Mouse (Mus musculus): ENCODE results near the gene Cnmd. TPM values are rescaled to one million over a fixed set of nuclear protein-coding genes. Genes with fewer than 3 reads are reported as not detected.

Gene Cnmd
- total and polyA plus RNA-seq, 3 experiments: not detected

DNA sequence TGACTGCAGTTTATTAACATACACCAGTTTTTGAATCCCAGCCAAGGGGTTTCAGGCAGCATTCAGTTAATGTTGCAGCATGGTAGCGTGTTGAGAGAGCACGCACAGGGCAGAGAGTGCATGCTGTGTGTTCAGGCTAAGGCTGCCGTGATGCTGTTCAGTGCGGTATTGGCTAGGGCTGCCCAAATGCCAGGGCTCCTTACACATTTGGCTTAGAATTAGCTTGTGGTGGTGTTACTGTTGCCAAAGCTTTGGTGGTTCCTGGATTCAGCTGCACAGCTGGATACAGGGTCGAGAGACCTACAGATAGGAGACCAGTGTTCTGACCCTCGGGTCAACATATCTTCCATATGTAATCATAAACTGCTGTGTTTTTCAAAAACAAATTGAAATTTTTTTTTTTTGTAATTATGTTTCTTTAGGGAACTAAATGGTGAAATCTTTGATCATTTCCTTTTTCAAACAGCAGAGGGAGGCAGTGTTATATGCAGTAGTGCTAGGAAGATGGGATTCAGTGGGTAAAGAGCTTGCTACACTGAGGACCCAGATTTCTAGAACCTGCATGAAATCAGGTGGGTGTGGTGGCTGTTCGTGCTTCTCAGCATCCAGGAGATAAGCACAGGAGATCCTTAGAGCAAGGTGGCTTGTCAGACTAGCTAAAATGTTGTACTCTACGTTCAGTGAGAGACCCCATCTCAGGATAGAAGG is 44.7 kb downstream of the Cnmd start:
- Histone ChIP-seq H3K79me2 (replicated peaks; ENCODE audit: control insufficient read depth, extremely low read depth, insufficient read depth, poor library complexity, severe bottlenecking) (no peaks in the 10 kb centered on the region; the same call in 1 of the 2 replicates), H3K9me3 (replicated peaks; ENCODE audit: low read length) (no peaks in the 10 kb centered on the region), H3K36me3 (replicated peaks in 1 of 2; ENCODE audit: control insufficient read depth in 1 of 2, insufficient read depth in 1 of 2, low read length in 1 of 2) (peaks cover 40 to 72% of the 10 kb centered on the region in 2 experiments), H3K4me2 (ENCODE audit: insufficient read depth, low read depth, poor library complexity, severe bottlenecking) (no peak overlapping the region), H3K27me3 (replicated peaks) (no peaks in the 10 kb centered on the region), H3K27ac (ENCODE audit: insufficient read depth, low read depth) (no peak overlapping the region), H3K4me1 (ENCODE audit: control insufficient read depth in 1 of 2, insufficient read depth in 2 of 2) (peaks cover 4 to 28% of the 10 kb centered on the region in 2 experiments; a peak in 3 of 4 replicates), H3K4me3 (replicated peaks in 1 of 3; ENCODE audit: low read depth in 2 of 3, low read length in 2 of 3, poor library complexity in 1 of 3) (no peak overlapping the region), H3K9ac (ENCODE audit: insufficient read depth, low read depth) (no peak overlapping the region)
- dilution Hi-C loops (cut with MboI; ENCODE audit: extremely low pct_ligation_motif_present, extremely low pct_unique_long_range_greater_than_20kb, low sequenced_read_pairs): no loop called here
- DNase-seq (ENCODE audit: extremely low read depth): peak; percentile 21
- TF ChIP-seq CTCF (conservative IDR thresholded peaks at IDR 0.05 in 1 of 2, IDR thresholded peaks at IDR 0.05 in 1 of 2; ENCODE audit: low read depth in 2 of 2, low read length in 2 of 2): peak; percentile 12 to 61; a peak in 2 of 4 replicates
- no peak for TF ChIP-seq E2F4 (IDR thresholded peaks at IDR 0.05; ENCODE audit: insufficient replicate concordance, low read depth, low read length)
- no peak for TF ChIP-seq JUND (conservative IDR thresholded peaks at IDR 0.05; ENCODE audit: low read depth, low read length)
- TF ChIP-seq ZKSCAN1 (IDR thresholded peaks at IDR 0.05; ENCODE audit: borderline replicate concordance, low read depth, low read length): no peak
- TF ChIP-seq HCFC1 (IDR thresholded peaks at IDR 0.05; ENCODE audit: low read depth, low read length): no peak
- TF ChIP-seq ZNF384 (IDR thresholded peaks at IDR 0.05; ENCODE audit: low read depth, low read length): no peak
- TF ChIP-seq RAD21 (IDR thresholded peaks at IDR 0.05; ENCODE audit: low read depth, low read length): peak; percentile 66
- no peak for TF ChIP-seq SIN3A (IDR thresholded peaks at IDR 0.05; ENCODE audit: low read length)
- peak; percentile 65 for TF ChIP-seq SMC3 (IDR thresholded peaks at IDR 0.05; ENCODE audit: low read depth, low read length)
- TF ChIP-seq JUN (IDR thresholded peaks at IDR 0.05; ENCODE audit: insufficient read depth, low read depth, low read length): no peak
- TF ChIP-seq CHD2 (IDR thresholded peaks at IDR 0.05; ENCODE audit: low read length): no peak
- peak; percentile 23; the same call in 1 of the 2 replicates for TF ChIP-seq ZC3H11A (IDR thresholded peaks at IDR 0.05; ENCODE audit: low read depth, low read length)
- no peak for TF ChIP-seq TBP (conservative IDR thresholded peaks at IDR 0.05; ENCODE audit: low read depth, low read length)
- no peak for TF ChIP-seq EP300 (IDR thresholded peaks at IDR 0.05; ENCODE audit: low read length)
- in situ Hi-C loops (cut with MboI; ENCODE audit: low pct_ligation_motif_present, low pct_unique_long_range_greater_than_20kb, low sequenced_read_pairs): loop anchor here (25.0 kb wide), 2 partner anchors 270 to 595 kb away; no protein-coding TSS in a partner anchor

DNA sequence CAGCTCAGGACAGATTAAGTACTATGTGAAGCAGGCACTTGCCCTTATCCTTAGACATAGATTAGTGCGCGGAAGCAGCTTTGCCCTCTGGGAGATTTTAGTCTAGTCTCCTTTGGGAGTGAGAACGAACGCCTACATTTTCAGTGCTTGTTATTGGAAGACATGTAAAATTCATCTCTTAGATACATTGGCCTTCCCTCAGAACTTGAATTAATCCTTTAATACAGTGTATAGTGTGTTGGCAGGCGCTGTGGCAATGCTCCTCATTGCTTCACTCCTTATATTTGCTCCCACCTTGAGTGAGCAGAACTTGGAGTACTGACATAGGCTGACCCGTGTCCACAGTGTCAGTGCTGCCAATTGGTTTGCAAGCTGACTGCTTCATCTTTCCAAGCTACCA is 53.7 kb downstream of the Cnmd start:
- H3K27ac ChIP-seq (ENCODE audit: insufficient read depth, low read depth): no peak overlapping the region
- peaks cover 48 to 80% of the 10 kb centered on the region in 2 experiments for H3K36me3 ChIP-seq (replicated peaks in 1 of 2; ENCODE audit: control insufficient read depth in 1 of 2, insufficient read depth in 1 of 2, low read length in 1 of 2)
- no peak overlapping the region for H3K4me3 ChIP-seq (replicated peaks in 1 of 3; ENCODE audit: low read depth in 2 of 3, low read length in 2 of 3, poor library complexity in 1 of 3)
- H3K79me2 ChIP-seq (replicated peaks; ENCODE audit: control insufficient read depth, extremely low read depth, insufficient read depth, poor library complexity, severe bottlenecking): no peaks in the 10 kb centered on the region
- peaks cover 2 to 25% of the 10 kb centered on the region in 2 experiments; a peak in 3 of 4 replicates for H3K4me1 ChIP-seq (ENCODE audit: control insufficient read depth in 1 of 2, insufficient read depth in 2 of 2)
- no peak overlapping the region for H3K9ac ChIP-seq (ENCODE audit: insufficient read depth, low read depth)
- no peaks in the 10 kb centered on the region for H3K9me3 ChIP-seq (replicated peaks; ENCODE audit: low read length)
- H3K27me3 ChIP-seq (replicated peaks): no peaks in the 10 kb centered on the region
- no peak for TF ChIP-seq E2F4 (IDR thresholded peaks at IDR 0.05; ENCODE audit: insufficient replicate concordance, low read depth, low read length)
- no peak for TF ChIP-seq BHLHE40 (IDR thresholded peaks at IDR 0.05; ENCODE audit: low read depth, low read length)
- TF ChIP-seq ELF1 (IDR thresholded peaks at IDR 0.05; ENCODE audit: low read depth, low read length): no peak
- TF ChIP-seq SMC3 (IDR thresholded peaks at IDR 0.05; ENCODE audit: low read depth, low read length): no peak
- TF ChIP-seq HCFC1 (IDR thresholded peaks at IDR 0.05; ENCODE audit: low read depth, low read length): no peak
- no peak for TF ChIP-seq GABPA (IDR thresholded peaks at IDR 0.05; ENCODE audit: insufficient replicate concordance, low read depth, low read length)
- TF ChIP-seq RAD21 (IDR thresholded peaks at IDR 0.05; ENCODE audit: low read depth, low read length): no peak
- no peak for TF ChIP-seq ZKSCAN1 (IDR thresholded peaks at IDR 0.05; ENCODE audit: borderline replicate concordance, low read depth, low read length)
- TF ChIP-seq JUND (conservative IDR thresholded peaks at IDR 0.05; ENCODE audit: low read depth, low read length): no peak
- no peak for TF ChIP-seq ZNF384 (IDR thresholded peaks at IDR 0.05; ENCODE audit: low read depth, low read length)
- TF ChIP-seq MYC (IDR thresholded peaks at IDR 0.05; ENCODE audit: low read depth, low read length): no peak
- no peak for TF ChIP-seq ETS1 (conservative IDR thresholded peaks at IDR 0.05; ENCODE audit: low read depth, low read length)
- no peak for TF ChIP-seq CHD2 (IDR thresholded peaks at IDR 0.05; ENCODE audit: low read length)
- TF ChIP-seq MAFK (IDR thresholded peaks at IDR 0.05; ENCODE audit: insufficient replicate concordance, low read length): no peak
- TF ChIP-seq MAX (IDR thresholded peaks at IDR 0.05; ENCODE audit: low read length): no peak
- DNase-seq (ENCODE audit: extremely low read depth): no peak
- dilution Hi-C loops (cut with MboI; ENCODE audit: extremely low pct_ligation_motif_present, extremely low pct_unique_long_range_greater_than_20kb, low sequenced_read_pairs) (no loop called here), in situ Hi-C loops (cut with MboI; ENCODE audit: low pct_ligation_motif_present, low pct_unique_long_range_greater_than_20kb, low sequenced_read_pairs) (loop anchor here (25.0 kb wide), 2 partner anchors 279 to 604 kb away; no protein-coding TSS in a partner anchor)
- no peak overlapping the region for H3K4me2 ChIP-seq (ENCODE audit: insufficient read depth, low read depth, poor library complexity, severe bottlenecking)
